Mouse (Mus musculus): ENCODE measurements around the gene 1700010I14Rik.

- TF ChIP-seq POLR2A (IDR thresholded peaks at IDR 0.05; ENCODE audit: insufficient read length, low read depth) (no peak), MAX (IDR thresholded peaks at IDR 0.05; ENCODE audit: low read depth) (no peak), E2F4 (IDR thresholded peaks at IDR 0.05; ENCODE audit: insufficient read depth) (no peak), POLR2AphosphoS2 (IDR thresholded peaks at IDR 0.05; ENCODE audit: insufficient read length, low read depth) (no peak), USF1 (IDR thresholded peaks at IDR 0.05; ENCODE audit: low read depth) (no peak), TCF12 (IDR thresholded peaks at IDR 0.05; ENCODE audit: insufficient read depth, poor library complexity, severe bottlenecking) (no peak), TCF3 (IDR thresholded peaks at IDR 0.05; ENCODE audit: insufficient read length, low read depth) (no peak)
These were observed 64.4 kb downstream of the 1700010I14Rik start for GRCm38 (mm10) chr17:9052441-9052980.

Data from myocyte (in vitro differentiated cells).